Mouse (Mus musculus) megakaryocyte, embryonic 14.5 days (primary cell): Measurements from ENCODE around the gene Ankrd52. TPM values are rescaled to one million over a fixed set of nuclear protein-coding genes. Genes with fewer than 3 reads are reported as not detected.

ENCODE experiments used
- H3K27me3 ChIP-seq: replicated peaks from 2 replicates; pipeline ENCODE3; 2012; ENCODE audit warnings: inconsistent platforms
- H3K36me3 ChIP-seq: replicated peaks from 2 replicates; pipeline ENCODE3; 2012; ENCODE audit warnings: low read length, inconsistent platforms, mixed read lengths
- H3K4me1 ChIP-seq: 2 replicates; pipeline ENCODE4 v1.6.1; 2012; ENCODE audit warnings: inconsistent platforms
- H3K4me3 ChIP-seq: replicated peaks from 2 replicates; pipeline ENCODE3; 2012; ENCODE audit warnings: moderate library complexity, mild to moderate bottlenecking, inconsistent platforms
- H3K9me3 ChIP-seq: 2 replicates; pipeline ENCODE4 v1.6.1; 2012; ENCODE audit warnings: inconsistent platforms
- FLI1 ChIP-seq: IDR thresholded peaks from 2 replicates; pipeline ENCODE4 v1.6.1; 2012; ENCODE audit warnings: low read length, inconsistent platforms, mixed read lengths
- GATA1 ChIP-seq: IDR thresholded peaks from 3 replicates; pipeline ENCODE4 v1.6.1; 2012; ENCODE audit warnings: mixed read lengths, low read length, inconsistent platforms, borderline replicate concordance
- polyA plus RNA-seq: library from polyadenylated mRNA; stranded (reverse); fragments of >175 nt; gene quantifications from 2 replicates; pipeline ENCODE4 v1.2.3, GENCODE M21; 2012; ENCODE audit warnings: low replicate concordance; ENCODE audit not compliant: insufficient read depth

Gene Ankrd52
- polyA plus RNA-seq, 1 experiment, result 19.7 TPM

DNA sequence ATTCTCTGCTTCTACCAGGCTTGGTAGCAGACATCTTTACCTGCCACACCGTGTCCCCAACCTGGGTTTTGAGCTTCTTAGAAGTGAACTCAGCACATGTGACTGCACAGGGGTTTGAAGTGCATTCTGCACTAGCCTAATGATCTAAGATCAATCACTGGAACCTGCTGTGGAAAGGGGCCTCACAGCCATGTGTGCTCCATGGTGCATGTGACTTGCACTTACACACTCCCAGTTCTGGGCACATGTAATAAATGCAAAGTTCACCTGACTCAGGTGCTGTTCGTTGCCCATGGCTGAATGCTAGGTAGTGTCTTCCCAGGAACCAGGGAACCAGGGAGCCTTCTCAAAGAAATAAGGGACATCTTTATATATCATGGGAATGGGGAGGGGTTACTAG, 56.5 kb downstream of the Ankrd52 start:
- H3K9me3 ChIP-seq, result no peaks in the 10 kb centered on the region
- peaks cover 91% of the 10 kb centered on the region for H3K36me3 ChIP-seq
- peaks cover 21% of the 10 kb centered on the region for H3K4me1 ChIP-seq
- no peaks in the 10 kb centered on the region for H3K27me3 ChIP-seq
- no peak overlapping the region for H3K4me3 ChIP-seq
- TF ChIP-seq FLI1, result no peak
- TF ChIP-seq GATA1, result no peak

DNA sequence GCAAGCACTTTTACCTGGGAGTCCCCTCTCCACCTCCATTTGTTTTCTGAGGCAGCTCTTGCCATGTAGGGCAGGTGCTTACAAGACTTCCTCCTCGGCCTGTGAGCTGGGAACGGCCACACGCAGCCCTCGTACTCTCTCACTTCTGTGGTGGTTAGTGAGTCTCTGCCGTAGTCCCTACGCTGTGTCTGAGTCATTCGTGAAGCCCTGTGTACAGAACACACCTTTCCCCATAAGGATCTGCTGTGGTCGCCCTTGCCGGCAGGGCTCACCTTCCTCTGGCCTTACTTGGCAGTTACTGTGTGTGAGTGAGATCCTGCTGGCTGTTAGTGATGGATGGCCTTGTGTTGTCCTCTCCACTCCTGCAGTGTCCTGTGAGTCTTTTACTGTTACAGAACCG, 57.8 kb downstream of the Ankrd52 start:
- no peak for TF ChIP-seq FLI1
- no peak for TF ChIP-seq GATA1
- Histone ChIP-seq H3K27me3 (no peaks in the 10 kb centered on the region), H3K36me3 (peaks cover 91% of the 10 kb centered on the region), H3K9me3 (no peaks in the 10 kb centered on the region), H3K4me3 (no peak overlapping the region), H3K4me1 (peaks cover 34% of the 10 kb centered on the region)

DNA sequence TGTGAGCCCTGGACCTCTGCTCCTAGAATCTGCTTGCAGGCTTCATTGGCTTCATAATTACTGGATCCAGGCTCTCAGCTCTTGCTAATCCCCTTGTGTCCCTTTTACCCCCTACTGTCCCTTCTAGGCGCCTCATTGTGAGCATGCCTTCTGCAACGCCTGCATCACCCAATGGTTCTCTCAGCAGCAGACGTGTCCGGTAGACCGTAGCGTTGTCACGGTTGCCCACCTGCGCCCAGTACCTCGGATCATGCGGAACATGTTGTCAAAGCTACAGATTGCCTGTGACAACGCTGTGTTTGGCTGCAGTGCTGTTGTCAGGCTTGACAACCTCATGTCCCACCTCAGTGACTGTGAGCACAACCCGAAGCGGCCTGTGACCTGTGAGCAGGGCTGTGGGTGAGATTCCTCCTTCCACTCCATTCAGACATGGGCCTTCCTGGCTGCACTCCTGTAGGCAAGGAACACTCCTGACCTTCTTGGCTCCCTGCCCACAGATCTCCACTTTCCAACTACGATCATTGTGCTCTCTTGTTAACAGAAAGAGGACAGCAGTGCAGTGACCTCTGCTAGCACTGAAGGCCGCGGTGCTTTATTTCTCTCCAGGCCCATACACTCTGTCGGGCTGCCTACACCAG, 58.4 kb downstream of the Ankrd52 start:
- Histone ChIP-seq H3K36me3 (peaks cover 91% of the 10 kb centered on the region), H3K4me1 (peaks cover 40% of the 10 kb centered on the region), H3K9me3 (no peaks in the 10 kb centered on the region), H3K27me3 (no peaks in the 10 kb centered on the region), H3K4me3 (no peak overlapping the region)
- TF ChIP-seq FLI1, result no peak
- no peak for TF ChIP-seq GATA1

DNA sequence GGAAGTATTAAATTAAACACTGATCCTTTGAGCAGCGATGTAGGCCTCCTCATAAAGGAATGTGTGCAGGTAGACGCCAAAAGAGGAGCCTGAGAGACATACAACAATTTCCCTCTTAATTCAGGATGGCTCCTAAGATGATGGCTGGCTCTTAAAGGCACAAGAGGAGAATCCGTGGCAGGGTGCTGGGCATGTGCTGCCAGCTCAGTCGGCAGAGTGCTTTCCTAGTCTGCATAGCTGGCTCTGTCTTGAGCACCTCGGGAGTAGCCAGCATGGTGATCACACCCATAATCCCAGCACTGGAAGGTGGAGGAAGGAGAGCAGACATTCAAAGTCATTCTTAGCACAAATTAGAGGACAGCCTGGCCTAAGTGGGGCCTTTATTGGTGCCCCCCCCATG, 59.0 kb downstream of the Ankrd52 start:
- no peak overlapping the region for H3K4me3 ChIP-seq
- H3K36me3 ChIP-seq, result peaks cover 91% of the 10 kb centered on the region
- TF ChIP-seq GATA1 (no peak), FLI1 (no peak)

DNA sequence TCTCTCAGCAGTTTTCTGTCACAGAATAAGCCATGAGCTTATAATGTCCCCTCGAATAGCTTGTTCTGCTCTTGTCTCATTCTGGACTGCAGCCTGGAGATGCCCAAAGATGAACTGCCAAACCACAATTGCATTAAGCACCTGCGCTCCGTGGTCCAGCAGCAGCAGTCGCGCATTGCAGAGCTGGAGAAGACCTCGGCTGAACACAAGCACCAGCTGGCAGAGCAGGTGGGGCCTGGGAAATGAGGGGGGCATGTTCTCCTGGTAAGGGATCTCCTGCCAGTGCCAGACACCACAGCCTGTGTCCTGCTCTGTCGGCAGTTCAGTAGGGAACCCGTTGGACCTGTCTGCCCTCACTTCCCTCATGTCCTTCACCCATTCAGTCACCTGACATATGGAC, 59.5 kb downstream of the Ankrd52 start:
- no peaks in the 10 kb centered on the region for H3K9me3 ChIP-seq
- no peaks in the 10 kb centered on the region for H3K27me3 ChIP-seq
- peaks cover 91% of the 10 kb centered on the region for H3K36me3 ChIP-seq
- TF ChIP-seq GATA1 (no peak), FLI1 (no peak)
- no peak overlapping the region for H3K4me3 ChIP-seq
- peaks cover 44% of the 10 kb centered on the region for H3K4me1 ChIP-seq

More for the DNA sequence above, 59.0 kb downstream of the Ankrd52 start:
- Histone ChIP-seq H3K4me1 (peaks cover 44% of the 10 kb centered on the region), H3K9me3 (no peaks in the 10 kb centered on the region), H3K27me3 (no peaks in the 10 kb centered on the region)

DNA sequence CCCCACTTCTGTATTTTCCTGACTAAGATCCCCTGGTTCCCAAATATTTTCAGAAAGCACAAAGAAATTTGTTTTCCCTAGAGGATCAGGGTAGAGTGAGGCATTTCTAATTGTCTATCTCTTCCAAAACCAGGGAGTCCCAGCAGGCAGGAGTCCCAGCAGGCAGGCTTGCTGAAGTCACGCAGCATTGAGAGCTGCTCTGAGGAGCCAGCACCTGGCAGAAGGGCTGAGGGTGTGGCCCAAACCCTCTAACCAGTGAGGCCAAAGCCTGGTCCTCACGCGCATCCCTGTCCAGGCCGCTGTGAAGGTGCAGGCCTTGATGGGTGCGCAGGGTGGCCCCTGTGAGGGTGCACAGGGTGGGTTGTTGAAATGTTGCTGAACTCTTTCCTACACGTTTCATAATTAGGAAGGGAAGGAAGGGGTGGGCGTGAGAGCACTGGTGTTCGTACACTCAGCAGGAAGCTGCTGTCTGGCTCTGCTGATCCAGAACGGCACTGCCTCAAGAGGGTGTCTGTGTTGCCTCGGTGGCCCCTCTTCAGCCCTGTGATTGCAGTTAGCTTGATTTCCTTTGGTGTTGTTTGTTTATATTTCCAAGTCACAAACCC, 61.9 kb downstream of the Ankrd52 start:
- Histone ChIP-seq H3K4me1 (peaks cover 40% of the 10 kb centered on the region), H3K4me3 (peak overlapping the region; percentile 39), H3K9me3 (no peaks in the 10 kb centered on the region), H3K36me3 (peaks cover 92% of the 10 kb centered on the region), H3K27me3 (no peaks in the 10 kb centered on the region)
- no peak for TF ChIP-seq FLI1
- no peak for TF ChIP-seq GATA1

DNA sequence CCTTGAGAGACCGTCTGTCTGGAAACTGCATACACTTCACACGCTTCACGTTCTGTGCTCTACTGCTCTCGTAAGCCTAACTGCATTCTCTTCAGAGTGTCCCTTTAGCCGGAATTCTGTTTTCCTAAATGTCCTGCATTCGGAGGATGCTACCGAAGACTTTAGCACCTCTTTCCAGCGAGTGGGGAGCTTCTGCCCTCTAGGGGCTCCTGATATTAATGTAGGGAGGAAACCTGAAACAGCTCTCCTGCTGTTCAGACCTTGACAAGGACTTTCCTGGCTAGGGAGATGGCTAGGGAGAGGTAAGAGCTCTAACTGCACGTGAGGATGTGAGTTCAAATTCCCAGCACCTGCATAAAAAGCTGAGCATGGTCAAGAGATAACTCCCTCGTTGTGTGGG, 63.5 kb downstream of the Ankrd52 start:
- H3K27me3 ChIP-seq, result no peaks in the 10 kb centered on the region
- no peaks in the 10 kb centered on the region for H3K9me3 ChIP-seq
- H3K4me1 ChIP-seq, result peaks cover 47% of the 10 kb centered on the region
- no peak for TF ChIP-seq GATA1
- no peak for TF ChIP-seq FLI1
- H3K36me3 ChIP-seq, result peaks cover 80% of the 10 kb centered on the region
- H3K4me3 ChIP-seq, result no peak overlapping the region

DNA sequence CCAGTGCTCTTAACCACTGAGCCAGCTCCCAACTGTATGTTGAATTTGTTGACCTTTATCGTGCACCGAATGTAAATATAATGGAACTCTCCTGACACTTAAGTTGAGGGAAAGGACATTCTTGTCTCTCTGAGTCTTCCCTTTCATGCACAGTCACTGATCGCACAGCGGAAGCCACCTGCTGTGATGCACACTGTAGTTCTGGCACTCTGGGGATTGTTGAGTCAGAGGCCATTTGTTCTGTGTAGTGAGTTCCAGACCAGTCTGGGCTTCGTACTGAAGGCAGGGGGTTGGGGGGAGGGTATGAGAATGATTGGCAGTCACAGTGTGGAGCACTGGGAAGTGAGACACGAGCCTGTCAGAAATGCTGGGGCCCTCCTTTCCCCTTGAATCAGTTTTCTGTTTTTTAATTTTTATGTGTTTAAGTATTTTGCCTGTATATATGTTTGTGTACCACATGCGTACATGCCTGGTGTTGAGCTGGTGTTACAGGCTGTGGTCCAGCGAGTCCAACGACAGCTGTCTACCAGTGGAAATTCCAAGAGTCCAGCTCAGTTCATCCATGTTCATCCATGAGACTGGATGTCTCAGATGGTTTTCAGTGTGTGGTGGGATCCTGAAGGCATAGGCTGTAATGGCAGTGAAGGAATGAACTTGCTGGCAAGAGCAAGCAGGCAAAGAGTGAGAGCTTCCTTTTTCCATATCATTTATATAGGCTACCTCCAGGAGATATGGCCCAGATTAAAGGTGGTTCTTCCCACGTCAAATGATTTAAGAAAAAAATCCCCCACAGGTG, 64.6 kb downstream of the Ankrd52 start:
- Histone ChIP-seq H3K27me3 (no peaks in the 10 kb centered on the region), H3K36me3 (peaks cover 69% of the 10 kb centered on the region), H3K4me3 (no peak overlapping the region), H3K9me3 (no peaks in the 10 kb centered on the region), H3K4me1 (peaks cover 50% of the 10 kb centered on the region)
- TF ChIP-seq GATA1, result no peak
- TF ChIP-seq FLI1, result no peak

DNA sequence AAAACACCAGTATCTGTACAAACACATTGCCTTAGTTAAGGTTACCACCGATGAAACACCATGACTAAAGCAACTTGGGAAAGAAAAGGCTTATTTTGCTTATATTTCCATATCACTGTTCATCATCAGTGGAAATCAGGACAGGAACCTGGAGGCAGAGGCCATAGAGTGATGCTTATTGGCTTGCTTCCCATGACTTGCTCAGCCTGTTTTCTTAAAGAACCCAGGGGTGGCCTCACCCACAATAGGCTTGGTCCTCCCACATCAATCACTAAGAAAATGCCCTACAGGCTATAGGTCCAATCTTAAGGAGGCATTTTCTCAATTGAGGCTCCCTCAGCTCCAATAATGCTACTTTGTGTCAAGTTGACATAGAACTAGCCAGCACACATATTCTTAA, 65.8 kb downstream of the Ankrd52 start:
- Histone ChIP-seq H3K4me3 (no peak overlapping the region), H3K27me3 (no peaks in the 10 kb centered on the region), H3K9me3 (no peaks in the 10 kb centered on the region), H3K36me3 (peaks cover 58% of the 10 kb centered on the region), H3K4me1 (peaks cover 44% of the 10 kb centered on the region)
- TF ChIP-seq GATA1, result no peak
- no peak for TF ChIP-seq FLI1

DNA sequence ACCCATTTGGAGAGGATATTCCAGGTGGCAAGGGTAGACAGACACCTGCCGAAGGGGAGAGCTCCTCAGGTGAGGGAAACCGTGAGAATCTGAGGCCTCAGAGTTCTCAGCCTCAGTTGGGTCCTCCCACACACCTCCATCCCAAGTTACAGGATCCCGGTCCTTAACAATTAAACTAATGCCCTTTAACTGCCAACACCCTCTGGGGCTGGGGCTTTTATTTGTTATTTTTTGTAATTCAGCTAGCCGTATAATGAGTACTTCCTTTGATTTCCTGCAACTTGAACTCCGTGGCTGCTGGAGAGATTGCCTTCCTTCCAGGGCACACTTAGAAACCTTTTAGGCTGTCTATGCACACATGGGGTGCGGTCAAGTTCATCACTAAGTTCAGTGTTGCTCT, 67.4 kb downstream of the Ankrd52 start:
- Histone ChIP-seq H3K4me3 (no peak overlapping the region), H3K27me3 (no peaks in the 10 kb centered on the region), H3K4me1 (peaks cover 33% of the 10 kb centered on the region), H3K36me3 (peaks cover 42% of the 10 kb centered on the region), H3K9me3 (no peaks in the 10 kb centered on the region)
- TF ChIP-seq FLI1 (no peak), GATA1 (no peak)
